Mouse (Mus musculus) ES-E14 (cell line): ENCODE results near the gene Muc3. TPM values are rescaled to one million over a fixed set of nuclear protein-coding genes. Genes with fewer than 3 reads are reported as not detected.

Source experiments
- DNase-seq: peaks from one replicate; pipeline ENCODE4 v3.0.0-alpha.2; 2013; ENCODE audit warnings: low read depth, low spot score
- H3K27ac ChIP-seq: 2 replicates; pipeline ENCODE4 v1.5.1; 2012; ENCODE audit warnings: low read depth, mild to moderate bottlenecking, low read length, moderate library complexity, mixed read lengths; ENCODE audit not compliant: poor library complexity, insufficient read depth, severe bottlenecking
- H3K36me3 ChIP-seq: 2 replicates; pipeline ENCODE4 v1.6.1; 2012; ENCODE audit warnings: mild to moderate bottlenecking, low read length, moderate library complexity, mixed read lengths; ENCODE audit not compliant: control insufficient read depth, poor library complexity, insufficient read depth, severe bottlenecking
- H3K4me1 ChIP-seq, 2 experiments: fragments of 150-350 bp in 1 of 2; sonication (generic) in 1 of 2; 2 replicates each; pipeline ENCODE4 v1.6.1; 2012; ENCODE audit warnings: low read length in 2 of 2, mild to moderate bottlenecking in 1 of 2, mixed read lengths in 1 of 2; ENCODE audit not compliant: control insufficient read depth in 2 of 2, insufficient read depth in 2 of 2, poor library complexity in 1 of 2
- H3K4me3 ChIP-seq, 2 experiments: fragments of 150-350 bp in 1 of 2; sonication (generic) in 1 of 2; 2 replicates each; pipeline ENCODE4 v1.5.1; 2012; ENCODE audit warnings: low read length in 2 of 2, low read depth in 1 of 2, mild to moderate bottlenecking in 1 of 2, mixed read lengths in 1 of 2; ENCODE audit not compliant: insufficient read depth in 1 of 2, poor library complexity in 1 of 2, severe bottlenecking in 1 of 2
- H3K9ac ChIP-seq: 2 replicates; pipeline ENCODE4 v1.6.1; 2012; ENCODE audit warnings: low read depth, mild to moderate bottlenecking, low read length, mixed read lengths; ENCODE audit not compliant: poor library complexity, insufficient read depth, severe bottlenecking
- H3K9me3 ChIP-seq: fragments of 150-350 bp; sonication (generic); 2 replicates; pipeline ENCODE4 v1.6.1; 2012; ENCODE audit warnings: low read depth, mild to moderate bottlenecking, low read length; ENCODE audit not compliant: control insufficient read depth, insufficient read depth
- CHD2 ChIP-seq: IDR thresholded peaks from 2 replicates; pipeline ENCODE4 v1.6.1; 2014; ENCODE audit warnings: mild to moderate bottlenecking, low read depth, low read length, inconsistent platforms
- HCFC1 ChIP-seq: IDR thresholded peaks from 2 replicates; pipeline ENCODE4 v1.6.1; 2012; ENCODE audit warnings: low read length, inconsistent platforms, borderline replicate concordance; ENCODE audit not compliant: insufficient read depth
- MAFK ChIP-seq: IDR thresholded peaks from 2 replicates; pipeline ENCODE4 v1.6.1; 2014; ENCODE audit warnings: mild to moderate bottlenecking, low read depth, low read length, inconsistent platforms; ENCODE audit not compliant: insufficient read depth
- ZC3H11A ChIP-seq: IDR thresholded peaks from 2 replicates; pipeline ENCODE4 v1.6.1; 2012; ENCODE audit warnings: low read depth, mild to moderate bottlenecking, inconsistent platforms, low read length, borderline replicate concordance
- ZNF384 ChIP-seq: IDR thresholded peaks from 2 replicates; pipeline ENCODE4 v1.6.1; 2012; ENCODE audit warnings: low read depth, low read length, inconsistent platforms
- in situ Hi-C, 2 experiments: fragments of 600-800 bp; cut with MboI; formaldehyde crosslinking; loops; one replicate each; pipeline ENCODE4 v1.15.1; 2025; ENCODE audit warnings: low sequenced_read_pairs in 2 of 2, inconsistent platforms in 1 of 2; ENCODE audit not compliant: unreplicated experiment in 2 of 2
- total RNA-seq: library from RNA; depleted of rRNA; stranded (reverse); fragments of 300-350 nt; gene quantifications from 2 replicates; pipeline ENCODE4 v1.2.3, GENCODE M21; 2012

Gene Muc3
- total RNA-seq, 1 experiment, result 3.1 TPM

GRCm38 (mm10) chr5:137170836-137171380, 21.8 kb upstream of the Muc3 start:
- in situ Hi-C loops, result no loop called here
- Histone ChIP-seq H3K9me3 (no peaks in the 10 kb centered on the region), H3K4me3 (no peak overlapping the region), H3K9ac (no peak overlapping the region), H3K4me1 (no peaks in the 10 kb centered on the region; a peak in 1 of 4 replicates), H3K27ac (no peak overlapping the region), H3K36me3 (no peaks in the 10 kb centered on the region)
- no peak for DNase-seq
- TF ChIP-seq ZNF384 (no peak), MAFK (no peak), ZC3H11A (no peak), CHD2 (no peak), HCFC1 (no peak)

- TF ChIP-seq ZC3H11A (no peak), MAFK (no peak), CHD2 (no peak), HCFC1 (no peak), ZNF384 (no peak)
- no peak for DNase-seq
- in situ Hi-C loops, result no loop called here
- no peak overlapping the region for H3K9ac ChIP-seq
- H3K4me1 ChIP-seq, result no peaks in the 10 kb centered on the region; a peak in 1 of 4 replicates
- no peak overlapping the region for H3K4me3 ChIP-seq
- H3K36me3 ChIP-seq, result no peaks in the 10 kb centered on the region
- no peaks in the 10 kb centered on the region for H3K9me3 ChIP-seq
- no peak overlapping the region for H3K27ac ChIP-seq
Measured at GRCm38 (mm10) chr5:137167539-137167938, 18.4 kb upstream of the Muc3 start.

GRCm38 (mm10) chr5:137166012-137166411, 16.9 kb upstream of the Muc3 start:
- no peak overlapping the region for H3K4me3 ChIP-seq
- in situ Hi-C loops, result no loop called here

GRCm38 (mm10) chr5:137161853-137162252, 12.7 kb upstream of the Muc3 start:
- in situ Hi-C loops, result no loop called here
- no peak for TF ChIP-seq CHD2
- no peak for TF ChIP-seq MAFK
- no peak for TF ChIP-seq ZNF384
- no peaks in the 10 kb centered on the region for H3K4me1 ChIP-seq
- no peak overlapping the region for H3K27ac ChIP-seq
- H3K9me3 ChIP-seq, result no peaks in the 10 kb centered on the region
- no peaks in the 10 kb centered on the region for H3K36me3 ChIP-seq
- no peak for DNase-seq
- no peak overlapping the region for H3K9ac ChIP-seq
- H3K4me3 ChIP-seq, result no peak overlapping the region

More at GRCm38 (mm10) chr5:137166012-137166411, 16.9 kb upstream of the Muc3 start:
- no peaks in the 10 kb centered on the region; a peak in 1 of 4 replicates for H3K4me1 ChIP-seq
- no peak overlapping the region for H3K27ac ChIP-seq
- no peak for TF ChIP-seq HCFC1
- no peak for TF ChIP-seq MAFK
- no peak for TF ChIP-seq CHD2
- H3K9me3 ChIP-seq, result no peaks in the 10 kb centered on the region
- H3K9ac ChIP-seq, result no peak overlapping the region
- no peaks in the 10 kb centered on the region for H3K36me3 ChIP-seq
- no peak for DNase-seq

GRCm38 (mm10) chr5:137159461-137159860, 10.3 kb upstream of the Muc3 start:
- Histone ChIP-seq H3K9me3 (no peaks in the 10 kb centered on the region), H3K4me1 (no peaks in the 10 kb centered on the region), H3K36me3 (no peaks in the 10 kb centered on the region), H3K9ac (no peak overlapping the region), H3K27ac (no peak overlapping the region), H3K4me3 (no peak overlapping the region)
- in situ Hi-C loops, result no loop called here
- peak; percentile 63 for DNase-seq
- TF ChIP-seq ZC3H11A, result peak; percentile 84; the same call in 1 of the 2 replicates
- TF ChIP-seq ZNF384, result peak; percentile 52; the same call in 1 of the 2 replicates
- TF ChIP-seq HCFC1, result 0 out of 2 replicates have a peak, but pooled peaks have one; percentile 21
- no peak for TF ChIP-seq MAFK
- no peak for TF ChIP-seq CHD2
